Mouse (Mus musculus) CH12.LX (cell line): ENCODE data around the gene Cpb2.

ENCODE experiments used
- CTCF ChIP-seq, 2 experiments: IDR thresholded peaks in 1 of 2; conservative IDR thresholded peaks in 1 of 2; 2 replicates each; pipeline ENCODE4 v1.5.1; 2011 to 2012; ENCODE audit warnings: low read depth in 2 of 2, low read length in 2 of 2, improper control_type of control experiment in 1 of 2, inconsistent platforms in 1 of 2, mild to moderate bottlenecking in 1 of 2, moderate library complexity in 1 of 2
- EP300 ChIP-seq: IDR thresholded peaks from 2 replicates; pipeline ENCODE4 v1.6.1; 2011; ENCODE audit warnings: low read length, improper control_type of control experiment
- TBP ChIP-seq: conservative IDR thresholded peaks from 2 replicates; pipeline ENCODE4 v1.6.1; 2011; ENCODE audit warnings: low read depth, low read length, improper control_type of control experiment
- USF2 ChIP-seq: conservative IDR thresholded peaks from 2 replicates; pipeline ENCODE4 v1.6.1; 2011; ENCODE audit warnings: low read depth, low read length, improper control_type of control experiment

GRCm38 (mm10) chr14:75236636-75237003 lies 5.5 kb upstream of the Cpb2 start:
- TF ChIP-seq CTCF (conservative IDR thresholded peaks at IDR 0.05 in 1 of 2, IDR thresholded peaks at IDR 0.05 in 1 of 2; ENCODE audit: low read depth in 2 of 2, low read length in 2 of 2) (no peak), EP300 (no peak), USF2 (no peak), TBP (no peak)
